ENCODE assay signal across 21 mouse cellular contexts in genomic region chr9:21194787-21195493, GRCm38 (mm10). TPM values are rescaled to one million over a fixed set of nuclear protein-coding genes. Genes with fewer than 3 reads are reported as not detected.
DNase-seq lines count a peak whose midpoint lies in the region; ATAC-seq and TF ChIP-seq lines count a peak whose summit lies in the region.
"Had no signal": no experiment of that assay in that cellular context is flagged by ENCODE, and none has a peak within 500 bp of the region (broad histone marks: within the 10 kb centered on the region; RNA-seq: fewer than 3 reads in every experiment).

No protein-coding gene starts in this region.

- H3K27me3 ChIP-seq in liver, postnatal 0 days (ENCODE audit: insufficient read depth, low read length) = no peaks in the 10 kb centered on the region
- no peaks in the 10 kb centered on the region for H3K27me3 ChIP-seq in midbrain, embryonic 14.5 days (ENCODE audit: control insufficient read depth, insufficient read depth, low read length)
- H3K27me3 ChIP-seq: heart, embryonic 12.5 days; limb, embryonic 12.5 days; liver, embryonic 15.5 days; neural tube, embryonic 13.5 days had no signal

- WGBS in liver, postnatal 0 days (ENCODE audit: insufficient replicate concordance) = 85% methylated on average over 4 of the region's 4 CpGs
- 82% methylated on average over 4 of the region's 4 CpGs for WGBS in midbrain, embryonic 14.5 days

- no peak overlapping the region for H3K27ac ChIP-seq in liver, postnatal 0 days (ENCODE audit: low read depth)
- no peak overlapping the region for H3K27ac ChIP-seq in midbrain, embryonic 14.5 days (replicated peaks; ENCODE audit: low read depth, low read length)
- H3K27ac ChIP-seq: gastrocnemius, adult 2 months; hindbrain, embryonic 14.5 days; limb, embryonic 12.5 days; liver, embryonic 15.5 days; midbrain, embryonic 10.5 days; neural tube, embryonic 13.5 days had no signal

- no peak for ATAC-seq in liver, postnatal 0 days
- ATAC-seq in granulocyte monocyte progenitor cell, adult 5-6 weeks (replicated peaks; ENCODE audit: poor library complexity, severe bottlenecking) = peak; percentile 74
- no peak for ATAC-seq in midbrain, embryonic 14.5 days (ENCODE audit: low FRiP score, low TSS enrichment)
- ATAC-seq: activated CD4-positive, CD25-positive, alpha-beta regulatory T cell, adult 4 months; intestine, embryonic 16.5 days had no signal

- no peak for TF ChIP-seq CTCF in liver, postnatal 0 days (IDR thresholded peaks at IDR 0.05; ENCODE audit: low read depth)

- H3K4me3 ChIP-seq in liver, postnatal 0 days (ENCODE audit: low read depth, low read length) = no peak overlapping the region
- H3K4me3 ChIP-seq in midbrain, embryonic 14.5 days (replicated peaks; ENCODE audit: low read depth, low read length) = no peak overlapping the region
- H3K4me3 ChIP-seq: gastrocnemius, adult 2 months; heart, embryonic 12.5 days; limb, embryonic 12.5 days; liver, embryonic 15.5 days; midbrain, embryonic 10.5 days; neural tube, embryonic 13.5 days had no signal

- H3K9me3 ChIP-seq in liver, postnatal 0 days (ENCODE audit: low read length) = no peaks in the 10 kb centered on the region
- no peaks in the 10 kb centered on the region for H3K9me3 ChIP-seq in midbrain, embryonic 14.5 days (ENCODE audit: control insufficient read depth, low read length)
- H3K9me3 ChIP-seq: heart, embryonic 12.5 days; limb, embryonic 12.5 days; liver, embryonic 15.5 days; midbrain, embryonic 10.5 days; neural tube, embryonic 13.5 days had no signal

- DNase-seq in liver, postnatal 0 days = peak; percentile 40
- no peak for DNase-seq in liver
- peak; percentile 81 for DNase-seq in B cell, adult 2 months
- DNase-seq in spleen, postnatal 14 days (ENCODE audit: low spot score in 2 of 2) = peak; percentile 24 to 51
- no peak for DNase-seq in urinary bladder, adult 2 months (ENCODE audit: low spot score)
- no peak for DNase-seq in midbrain, embryonic 14.5 days
- DNase-seq in urinary bladder, postnatal 14 days (ENCODE audit: low spot score) = no peak
- DNase-seq: adrenal gland, postnatal 14 days; cerebellum, postnatal 36 days; gastrocnemius, adult 2 months; heart, postnatal 14 days; thymus, postnatal 14 days had no signal

- no peak for TF ChIP-seq EP300 in liver, postnatal 0 days (IDR thresholded peaks at IDR 0.05; ENCODE audit: low read depth)

- no peak overlapping the region for H3K9ac ChIP-seq in liver, postnatal 0 days (replicated peaks)
- no peak overlapping the region for H3K9ac ChIP-seq in midbrain, embryonic 14.5 days (replicated peaks; ENCODE audit: low read length)
- H3K9ac ChIP-seq: heart, embryonic 12.5 days; hindbrain, embryonic 14.5 days; limb, embryonic 12.5 days; liver, embryonic 15.5 days; neural tube, embryonic 13.5 days had no signal

- H3K4me2 ChIP-seq in liver, postnatal 0 days (ENCODE audit: low read depth, low read length) = no peak overlapping the region
- no peak overlapping the region for H3K4me2 ChIP-seq in midbrain, embryonic 14.5 days (ENCODE audit: low read length)
- H3K4me2 ChIP-seq: heart, embryonic 12.5 days; hindbrain, embryonic 14.5 days; limb, embryonic 12.5 days; liver, embryonic 15.5 days; neural tube, embryonic 13.5 days had no signal

- peaks cover 13% of the 10 kb centered on the region for H3K36me3 ChIP-seq in liver, postnatal 0 days (replicated peaks; ENCODE audit: insufficient read depth, low read length)
- no peaks in the 10 kb centered on the region for H3K36me3 ChIP-seq in midbrain, embryonic 14.5 days (ENCODE audit: control insufficient read depth, insufficient read depth, low read length)
- H3K36me3 ChIP-seq: limb, embryonic 12.5 days; midbrain, embryonic 10.5 days had no signal

- H3K4me1 ChIP-seq in liver, postnatal 0 days (ENCODE audit: insufficient read depth) = no peaks in the 10 kb centered on the region
- peaks cover 21% of the 10 kb centered on the region for H3K4me1 ChIP-seq in midbrain, embryonic 14.5 days (ENCODE audit: control insufficient read depth, insufficient read depth, low read length)

RNA-seq across cellular contexts. Expression of gene Pde4a, which starts 29.4 kb away (rescaled TPM):
- polyA plus RNA-seq in liver, postnatal 0 days (2015; fragmentation: Nextera tagmentation; extraction: Ambion mirVana) = 1.4 and 1.5 TPM in 2 replicates
- total RNA-seq in granulocyte monocyte progenitor cell, adult 5-6 weeks (2014; fragmentation: Nextera tagmentation) = 19.9 and 25.7 TPM in 2 replicates
- total RNA-seq in granulocyte monocyte progenitor cell, adult 5-6 weeks (2017) = 3.8 and 4.1 TPM in 2 replicates
- polyA plus RNA-seq in urinary bladder, adult 2 months (2012; rRNA removed) = 8.3 and 11.6 TPM in 2 replicates
- polyA plus RNA-seq in midbrain, embryonic 14.5 days (2014; fragmentation: Nextera tagmentation; extraction: Ambion mirVana) = 28.4 and 32.3 TPM in 2 replicates

RNA-seq across cellular contexts. Expression of gene Keap1, which starts 44.2 kb away (rescaled TPM):
- 22.9 and 26.5 TPM in 2 replicates for polyA plus RNA-seq in liver, postnatal 0 days (2015; fragmentation: Nextera tagmentation; extraction: Ambion mirVana)
- total RNA-seq in granulocyte monocyte progenitor cell, adult 5-6 weeks (2014; fragmentation: Nextera tagmentation) = 28.8 TPM in 2 replicates
- 31.9 and 33.5 TPM in 2 replicates for total RNA-seq in granulocyte monocyte progenitor cell, adult 5-6 weeks (2017)
- 36.8 and 38.7 TPM in 2 replicates for polyA plus RNA-seq in urinary bladder, adult 2 months (2012; rRNA removed)
- polyA plus RNA-seq in midbrain, embryonic 14.5 days (2014; fragmentation: Nextera tagmentation; extraction: Ambion mirVana) = 40.3 and 53.7 TPM in 2 replicates

RNA-seq across cellular contexts. Expression of gene Cdc37, which starts 45.2 kb away (rescaled TPM):
- 81.1 and 84.1 TPM in 2 replicates for polyA plus RNA-seq in liver, postnatal 0 days (2015; fragmentation: Nextera tagmentation; extraction: Ambion mirVana)
- 120 and 157 TPM in 2 replicates for total RNA-seq in granulocyte monocyte progenitor cell, adult 5-6 weeks (2014; fragmentation: Nextera tagmentation)
- total RNA-seq in granulocyte monocyte progenitor cell, adult 5-6 weeks (2017) = 285 and 306 TPM in 2 replicates
- polyA plus RNA-seq in urinary bladder, adult 2 months (2012; rRNA removed) = 198 and 211 TPM in 2 replicates
- 213 and 223 TPM in 2 replicates for polyA plus RNA-seq in midbrain, embryonic 14.5 days (2014; fragmentation: Nextera tagmentation; extraction: Ambion mirVana)

RNA-seq across cellular contexts. Expression of gene S1pr5, which starts 53.3 kb away (rescaled TPM):
- 0.08 and 0.17 TPM in 2 replicates for polyA plus RNA-seq in liver, postnatal 0 days (2015; fragmentation: Nextera tagmentation; extraction: Ambion mirVana)
- total RNA-seq in granulocyte monocyte progenitor cell, adult 5-6 weeks (2014; fragmentation: Nextera tagmentation) = not detected in 2 replicates
- total RNA-seq in granulocyte monocyte progenitor cell, adult 5-6 weeks (2017) = 0.21 and 0.56 TPM in 2 replicates
- polyA plus RNA-seq in urinary bladder, adult 2 months (2012; rRNA removed) = 0.32 and 0.47 TPM in 2 replicates
- polyA plus RNA-seq in midbrain, embryonic 14.5 days (2014; fragmentation: Nextera tagmentation; extraction: Ambion mirVana) = 2.3 and 2.8 TPM in 2 replicates

Comparison
In these comparisons a context has a peak if more than half of its experiments do, and no peak if none do; other contexts are left out.
1. DNase-seq: peak in liver, postnatal 0 days (single experiment), B cell, adult 2 months (2 of 2) and spleen, postnatal 14 days (2 of 2); none in liver (single experiment), urinary bladder, adult 2 months (single experiment), midbrain, embryonic 14.5 days (single experiment) and urinary bladder, postnatal 14 days (single experiment).